Mouse (Mus musculus): Measurements from ENCODE around the gene Zfp385c. TPM values are rescaled to one million over a fixed set of nuclear protein-coding genes. Genes with fewer than 3 reads are reported as not detected.
"Not testable (repeated sequence)": the region's sequence is repeated elsewhere in the genome, so short reads cannot be mapped to it uniquely, and the experiment has no call there.

Gene Zfp385c
- polyA plus RNA-seq, 1 experiment = 0.65 TPM

DNA sequence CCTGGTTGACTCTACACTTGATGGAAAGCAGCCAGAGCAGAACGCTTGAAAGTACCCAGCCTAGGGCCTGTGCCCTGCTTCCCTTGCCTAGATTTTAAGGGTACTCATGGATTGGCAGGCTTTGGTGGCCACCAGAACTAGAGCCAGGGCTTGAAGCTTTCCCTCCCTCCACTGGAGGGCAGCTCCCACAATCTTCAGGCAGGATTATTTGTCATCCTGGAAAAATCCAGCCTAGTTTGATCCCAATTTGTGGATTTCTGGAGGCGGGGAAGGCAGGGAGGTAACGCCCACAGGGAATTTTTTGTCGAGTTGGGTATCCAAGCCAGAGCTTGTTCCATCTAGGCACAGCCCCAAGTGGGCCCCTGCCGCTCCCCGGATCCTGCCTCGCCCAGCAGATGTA, 1.9 kb downstream of the Zfp385c start:
- no peak for DNase-seq (ENCODE audit: low read depth)

DNA sequence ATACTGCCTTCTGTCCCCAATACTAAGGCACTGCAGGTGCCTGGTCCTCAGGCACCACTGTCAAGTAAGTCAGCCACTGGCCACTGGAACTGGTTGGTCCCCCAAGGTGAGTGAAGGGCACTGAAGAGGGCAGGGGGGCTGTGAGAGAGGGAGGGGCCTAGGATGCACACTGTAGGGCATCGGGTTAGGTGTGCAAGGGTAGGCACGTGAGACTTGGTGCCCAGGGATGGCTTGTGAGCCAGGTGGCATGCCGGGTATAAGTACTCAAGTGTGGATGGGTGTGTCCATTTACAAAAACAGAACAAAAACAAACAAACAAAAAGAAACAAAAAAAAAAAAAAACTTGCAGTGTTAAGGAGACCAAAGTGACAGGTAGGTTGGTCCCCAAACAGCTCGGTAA, 3.8 kb downstream of the Zfp385c start:
- DNase-seq (ENCODE audit: low read depth) = no peak

GRCm38 (mm10) chr11:100687265-100687664, 5.0 kb downstream of the Zfp385c start:
- no peak for DNase-seq (ENCODE audit: low read depth)

- DNase-seq (ENCODE audit: low read depth) = no peak
These were observed 6.9 kb downstream of the Zfp385c start for GRCm38 (mm10) chr11:100685371-100685770.

DNA sequence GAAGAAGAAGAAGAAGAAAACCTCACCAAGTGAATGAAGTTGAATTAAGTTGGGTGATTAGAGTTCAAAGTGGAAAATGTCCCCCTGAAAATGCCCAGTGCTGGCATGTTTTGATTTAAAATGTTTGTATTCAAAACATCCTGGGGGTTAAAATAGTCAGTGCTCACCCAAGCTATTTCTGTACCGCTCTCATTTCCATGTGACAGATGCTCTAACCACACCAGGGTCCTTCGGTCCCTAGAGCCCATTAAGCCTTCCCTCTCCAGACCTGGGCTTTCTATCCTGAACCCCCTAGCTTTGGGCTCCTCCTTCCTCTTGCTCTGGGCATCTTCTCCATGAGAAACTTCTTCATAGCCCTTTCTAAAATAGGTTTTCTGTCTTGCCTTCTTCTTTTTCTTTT, 8.2 kb downstream of the Zfp385c start:
- no peak for DNase-seq (ENCODE audit: low read depth)

DNA sequence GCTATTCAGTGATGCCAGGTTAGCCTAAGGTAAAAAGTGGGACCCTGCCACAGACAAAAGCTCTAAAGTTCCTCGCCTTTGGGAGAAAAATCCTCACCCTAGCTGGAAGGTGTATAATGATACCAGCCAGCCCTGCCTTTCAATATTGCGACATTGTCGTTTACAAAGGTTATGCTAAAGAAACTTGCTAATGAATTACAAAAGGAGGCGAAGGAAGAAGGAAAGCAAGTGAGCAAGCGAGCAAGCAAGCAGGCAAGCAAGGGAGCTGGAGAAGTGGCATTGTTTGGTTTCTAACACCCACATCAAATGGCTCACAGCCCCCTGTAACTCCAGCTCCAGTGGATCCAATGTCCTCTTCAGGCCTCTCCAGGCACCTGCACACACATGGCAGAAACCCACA, 9.7 kb downstream of the Zfp385c start:
- DNase-seq (ENCODE audit: low read depth) = no peak

GRCm38 (mm10) chr11:100681826-100682225, 10.4 kb downstream of the Zfp385c start:
- DNase-seq (ENCODE audit: low read depth) = no peak

DNA sequence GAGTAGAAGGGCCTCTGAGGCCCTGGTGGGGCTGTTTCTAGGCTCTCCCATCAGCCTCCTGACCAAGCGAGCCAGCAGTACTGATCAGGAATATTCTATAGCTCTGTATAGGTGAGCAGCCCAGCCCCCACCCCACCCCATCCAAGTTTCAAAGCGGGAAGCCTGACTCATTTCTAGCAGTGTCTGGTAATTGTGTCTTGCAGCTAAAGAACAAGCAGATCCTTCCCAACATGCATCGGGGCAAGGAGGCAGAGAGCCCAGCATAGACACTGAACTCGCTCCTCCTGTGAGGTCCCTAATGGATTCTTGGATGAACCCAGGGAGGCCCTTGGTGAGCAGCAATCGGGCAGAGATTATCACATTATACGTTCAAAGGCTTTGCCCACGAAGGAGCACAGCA, 14.4 kb downstream of the Zfp385c start:
- DNase-seq (ENCODE audit: low read depth) = no peak

DNA sequence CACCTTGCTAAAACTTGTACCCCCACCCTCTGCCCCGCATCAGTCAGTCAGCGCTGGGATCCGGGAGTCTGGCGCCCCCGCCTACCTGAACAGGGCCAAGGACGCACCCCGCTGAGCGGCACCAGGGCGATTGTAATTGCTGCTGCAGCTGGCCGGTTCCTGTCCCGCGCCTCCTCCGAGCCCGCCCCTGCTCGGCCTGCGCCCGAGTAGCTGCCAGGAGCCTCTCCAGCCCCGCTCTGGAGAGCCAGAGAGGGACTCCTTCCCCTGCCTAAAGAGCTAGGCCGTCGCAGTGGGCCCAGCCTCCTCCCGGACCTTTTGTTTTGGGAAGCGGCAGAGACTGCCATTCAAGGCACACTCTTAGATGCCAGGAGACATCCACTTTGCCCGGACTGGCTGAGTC, 19.1 kb downstream of the Zfp385c start:
- DNase-seq (ENCODE audit: low read depth) = no peak

GRCm38 (mm10) chr11:100671956-100672355, 20.3 kb downstream of the Zfp385c start:
- no peak for DNase-seq (ENCODE audit: low read depth)

DNA sequence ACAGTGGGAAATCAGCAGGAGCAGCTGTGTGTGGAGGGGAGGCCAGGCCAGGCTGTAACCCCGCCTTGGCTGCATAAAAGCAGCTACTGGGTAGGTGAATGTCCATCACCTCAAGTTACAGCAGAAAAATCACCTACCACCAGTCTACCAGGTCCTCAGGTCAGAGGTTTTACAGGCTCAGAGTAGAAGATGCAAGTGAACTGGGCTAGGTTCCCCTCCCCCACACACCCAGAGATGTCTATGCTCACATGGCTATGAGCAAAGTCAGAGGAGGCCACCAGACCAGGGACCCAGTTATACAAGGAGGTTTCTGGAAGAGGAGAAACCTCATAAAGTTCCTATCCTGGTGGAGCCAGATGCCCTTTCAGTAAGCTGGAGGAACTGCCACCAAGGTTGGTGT, 21.2 kb downstream of the Zfp385c start:
- no peak for DNase-seq (ENCODE audit: low read depth)

DNA sequence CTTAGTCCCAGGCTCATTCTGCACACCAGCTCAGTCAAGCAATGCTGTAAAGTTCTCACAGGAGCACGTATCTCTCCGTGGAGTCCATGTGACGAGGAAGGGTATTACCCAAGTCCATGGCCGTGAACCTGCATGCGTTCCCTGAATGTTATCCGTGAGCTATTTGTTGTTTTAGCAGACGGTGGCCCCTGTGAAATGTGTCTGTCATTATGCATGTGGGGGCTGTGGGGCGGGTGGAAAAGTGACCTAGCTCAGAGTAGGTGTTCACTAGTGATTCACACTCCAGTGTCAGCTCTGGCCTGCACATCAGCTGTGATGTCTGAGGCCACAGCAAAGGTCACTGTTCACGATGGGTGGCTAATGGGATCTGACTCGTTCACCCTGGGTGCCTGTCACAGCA, 32.4 kb downstream of the Zfp385c start:
- no peak for DNase-seq (ENCODE audit: low read depth)

- no peak for DNase-seq (ENCODE audit: low read depth)
These were observed 35.8 kb downstream of the Zfp385c start for GRCm38 (mm10) chr11:100656458-100656857.

- not testable (repeated sequence) for DNase-seq (ENCODE audit: low read depth)
These were observed 36.7 kb downstream of the Zfp385c start for GRCm38 (mm10) chr11:100655589-100655988.

DNA sequence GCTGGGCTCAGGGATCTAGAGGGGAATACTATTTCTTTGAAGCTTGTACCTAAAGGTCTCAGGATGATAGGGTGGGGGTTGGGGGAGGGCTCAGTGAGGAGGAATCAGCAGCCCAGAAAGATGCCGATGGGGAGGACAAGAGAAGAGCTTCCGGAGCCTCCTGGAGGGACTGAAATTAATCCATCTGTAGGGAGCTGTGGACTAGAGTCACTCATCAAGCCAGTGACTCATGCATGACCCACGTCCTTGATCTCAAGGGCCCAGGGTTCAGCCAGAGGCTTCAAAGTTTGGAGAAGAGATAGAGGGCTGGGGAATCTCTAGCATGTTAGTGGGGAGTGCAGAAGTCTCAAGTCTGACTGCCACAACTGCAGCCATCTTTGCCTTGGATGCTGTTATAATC, 40.5 kb downstream of the Zfp385c start:
- no peak for DNase-seq (ENCODE audit: low read depth)

GRCm38 (mm10) chr11:100651205-100651604, 41.0 kb downstream of the Zfp385c start:
- no peak for DNase-seq (ENCODE audit: low read depth)

- DNase-seq (ENCODE audit: low read depth) = no peak
These were observed 43.9 kb downstream of the Zfp385c start for GRCm38 (mm10) chr11:100648405-100648804.

DNA sequence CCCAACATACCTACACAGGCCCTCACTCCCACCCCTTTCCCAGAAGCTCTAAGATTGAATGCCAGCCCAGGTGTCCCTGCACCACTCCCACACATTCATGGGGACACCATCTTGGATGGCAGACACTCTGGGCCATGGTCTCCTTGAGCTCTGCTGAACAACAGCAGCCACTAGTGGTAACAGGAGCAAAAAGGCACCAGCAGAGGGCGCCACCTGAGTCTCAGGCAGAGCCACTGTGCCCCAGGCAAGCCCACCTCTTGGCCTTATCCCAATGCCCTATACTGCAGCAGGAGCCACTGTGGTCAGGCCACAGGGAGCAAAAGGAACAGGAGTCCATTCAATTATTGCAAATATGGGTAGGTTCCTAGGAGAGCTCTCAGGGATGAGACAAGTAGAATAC, 46.0 kb downstream of the Zfp385c start:
- DNase-seq (ENCODE audit: low read depth) = no peak

- DNase-seq (ENCODE audit: low read depth) = no peak
These were observed 48.4 kb downstream of the Zfp385c start for GRCm38 (mm10) chr11:100643612-100644575.

DNA sequence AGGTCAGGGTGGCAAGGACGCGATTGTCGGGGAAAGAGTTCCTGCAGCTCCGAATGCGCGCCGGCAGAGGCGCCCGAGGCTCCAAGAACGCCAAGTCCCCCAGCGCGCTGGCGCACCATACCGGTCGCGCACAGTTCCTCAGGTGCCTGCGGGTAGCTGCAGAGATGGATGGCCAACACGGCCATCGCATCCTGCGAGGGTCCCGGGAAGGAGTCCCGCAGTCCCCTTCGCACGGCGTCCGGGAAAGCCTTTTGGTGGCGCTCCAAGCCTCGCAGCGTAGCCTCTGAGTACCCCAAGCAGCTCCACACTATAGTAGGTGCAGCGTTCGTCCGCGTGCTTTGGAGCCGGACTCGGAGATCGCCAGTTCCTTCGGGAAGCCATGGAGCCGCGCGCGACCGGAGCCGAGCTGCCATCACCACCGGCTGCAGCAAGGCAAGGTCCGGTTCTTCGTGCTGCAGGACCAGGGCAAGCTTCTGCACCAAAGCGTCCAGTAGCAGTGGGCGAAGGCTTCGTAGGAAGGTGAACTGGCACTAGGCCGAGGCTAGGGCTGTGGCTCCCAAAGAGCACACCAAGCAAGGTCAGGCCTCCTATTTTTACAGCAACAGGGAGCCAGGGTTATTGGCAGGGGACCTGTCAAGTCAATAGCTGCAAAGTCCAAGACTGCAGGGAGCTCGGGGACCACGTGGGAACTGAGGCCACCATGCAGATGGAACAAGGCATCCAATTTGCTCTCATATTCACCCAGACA, 51.9 kb downstream of the Zfp385c start:
- no peak for DNase-seq (ENCODE audit: low read depth)

GRCm38 (mm10) chr11:100634530-100634929, 57.7 kb downstream of the Zfp385c start:
- no peak for DNase-seq (ENCODE audit: low read depth)

GRCm38 (mm10) chr11:100628862-100629352, 63.3 kb downstream of the Zfp385c start:
- DNase-seq (ENCODE audit: low read depth) = no peak

- no peak for DNase-seq (ENCODE audit: low read depth)
These were observed 64.2 kb downstream of the Zfp385c start for GRCm38 (mm10) chr11:100628056-100628455.

All from gonadal fat pad, adult 2 months (tissue).